15 mouse cellular contexts compared by ENCODE assay signal in the genomic region with DNA sequence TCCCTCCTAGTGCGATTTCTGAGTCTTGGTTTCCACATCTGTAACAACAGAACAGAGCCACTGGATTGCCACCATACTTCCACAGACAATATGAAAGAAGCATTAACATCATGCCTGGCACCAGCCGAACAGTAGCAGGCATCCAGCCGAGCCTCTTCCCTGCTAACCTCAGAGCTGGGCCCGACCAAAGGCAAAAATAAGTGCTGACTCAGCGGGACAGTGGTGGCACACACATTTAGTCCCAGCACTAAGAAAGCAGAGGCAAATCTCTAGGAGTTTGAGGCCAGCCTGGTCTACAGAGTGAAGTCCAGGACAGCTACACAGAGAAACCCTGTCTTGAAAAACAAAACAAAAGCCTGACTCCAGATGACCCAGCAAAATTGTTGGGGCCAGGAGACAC.
"Had no signal": no experiment of that assay in that cellular context is flagged by ENCODE, and none has a peak within 500 bp of the region (broad histone marks: within the 10 kb centered on the region; RNA-seq: fewer than 3 reads in every experiment).

No protein-coding gene starts in this region.

- H3K4me2 ChIP-seq: kidney, embryonic 15.5 days; lung, embryonic 14.5 days; midbrain, embryonic 15.5 days; neural tube, embryonic 12.5 days had no signal

- ATAC-seq: intestine, embryonic 16.5 days; midbrain, embryonic 15.5 days had no signal

- H3K36me3 ChIP-seq: kidney, embryonic 15.5 days; limb, embryonic 10.5 days; midbrain, embryonic 10.5 days; midbrain, embryonic 15.5 days; neural tube, embryonic 12.5 days had no signal

- H3K4me3 ChIP-seq: kidney, embryonic 15.5 days; left cerebral cortex, adult 2 months; limb, embryonic 10.5 days; midbrain, embryonic 10.5 days; midbrain, embryonic 15.5 days; neural tube, embryonic 12.5 days had no signal

- H3K27me3 ChIP-seq: kidney, embryonic 15.5 days; midbrain, embryonic 15.5 days; neural tube, embryonic 12.5 days had no signal

- H3K27ac ChIP-seq: kidney, embryonic 15.5 days; left cerebral cortex, adult 2 months; limb, embryonic 10.5 days; macrophage; midbrain, embryonic 10.5 days; midbrain, embryonic 15.5 days; neural tube, embryonic 12.5 days; stomach, postnatal 0 days had no signal

- H3K9me3 ChIP-seq: kidney, embryonic 15.5 days; limb, embryonic 10.5 days; midbrain, embryonic 10.5 days; midbrain, embryonic 15.5 days; neural tube, embryonic 12.5 days had no signal

- H3K9ac ChIP-seq: kidney, embryonic 15.5 days; lung, embryonic 14.5 days; midbrain, embryonic 15.5 days; neural tube, embryonic 12.5 days had no signal

- DNase-seq: kidney, adult 2 months; kidney, postnatal 14 days; lung, embryonic 14.5 days; lung, postnatal 10 days; retina, postnatal 1 day; thymus, postnatal 14 days had no signal
